Mouse (Mus musculus) heart, postnatal 0 days (tissue): ENCODE data around the gene Gm3383. TPM values are rescaled to one million over a fixed set of nuclear protein-coding genes. Genes with fewer than 3 reads are reported as not detected.

Experiments used
- polyA plus RNA-seq: library from polyadenylated mRNA; unstranded; fragments of >200 nt; fragmentation: Nextera tagmentation; extraction: Ambion mirVana; gene quantifications from 2 replicates; pipeline ENCODE4 v1.2.1, GENCODE M21; 2015
- total RNA-seq: library from RNA; depleted of rRNA; stranded (reverse); fragments of >200 nt; gene quantifications from 2 replicates; pipeline ENCODE4 v1.2.3, GENCODE M21; 2014; ENCODE audit warnings: low replicate concordance; rRNA removed

The Gm3383 gene
- total and polyA plus RNA-seq, 2 experiments from 2014 or later, result 0.45 TPM; not detected in 1

Other genes with a start within 250 kb of the Gm3383 start
- gene Gm8265, start 175.0 kb downstream of the Gm3383 start, total RNA-seq, result not detected in 2 replicates
- gene Gm8265, start 175.0 kb downstream of the Gm3383 start, polyA plus RNA-seq, result not detected in 2 replicates
- not detected in 2 replicates for gene Gm9603, start 120.5 kb downstream of the Gm3383 start, total RNA-seq
- not detected in 2 replicates for gene Gm9603, start 120.5 kb downstream of the Gm3383 start, polyA plus RNA-seq
- not detected in 2 replicates for gene Gm3373, start 66.4 kb downstream of the Gm3383 start, total RNA-seq
- not detected in 2 replicates for gene Gm3373, start 66.4 kb downstream of the Gm3383 start, polyA plus RNA-seq
- not detected in 2 replicates for gene Gm3424, start 22.3 kb upstream of the Gm3383 start, total RNA-seq
- not detected in 2 replicates for gene Gm3424, start 22.3 kb upstream of the Gm3383 start, polyA plus RNA-seq
- gene Gm8237, start 72.4 kb upstream of the Gm3383 start, total RNA-seq, result not detected in 2 replicates
- gene Gm8237, start 72.4 kb upstream of the Gm3383 start, polyA plus RNA-seq, result 0.10 and 0.11 TPM in 2 replicates
- not detected in 2 replicates for gene Gm3248, start 153.8 kb upstream of the Gm3383 start, total RNA-seq
- 0.22 and 0.23 TPM in 2 replicates for gene Gm3248, start 153.8 kb upstream of the Gm3383 start, polyA plus RNA-seq
- gene Gm3453, start 171.2 kb upstream of the Gm3383 start, total RNA-seq, result not detected in 2 replicates
- not detected in 2 replicates for gene Gm3453, start 171.2 kb upstream of the Gm3383 start, polyA plus RNA-seq